Mouse (Mus musculus) E14TG2a.4 (cell line): ENCODE measurements at regions not wholly inside any gene's neighbourhood (a gene's known extent, or its start where the extent isn't known, plus 50 kb on each side); places are given as distances from the start of the nearest gene placed in this dataset.

ENCODE experiments used
- H3K27me3 ChIP-seq: 2 replicates; pipeline ENCODE4 v1.6.1; 2014; ENCODE audit warnings: low read length, control low read depth; ENCODE audit not compliant: insufficient read depth
- H3K36me3 ChIP-seq: 2 replicates; pipeline ENCODE4 v1.6.1; 2014; ENCODE audit warnings: low read length, control low read depth; ENCODE audit not compliant: insufficient read depth
- H3K4me1 ChIP-seq: replicated peaks from 2 replicates; pipeline ENCODE4 v1.6.1; 2014; ENCODE audit warnings: low read depth, low read length, control low read depth
- H3K4me3 ChIP-seq: replicated peaks from 2 replicates; pipeline ENCODE4 v1.5.1; 2014; ENCODE audit warnings: mild to moderate bottlenecking, low read length
- H3K9me3 ChIP-seq: 2 replicates; pipeline ENCODE4 v1.6.1; 2014; ENCODE audit warnings: low read length, control low read depth
- CTCF ChIP-seq: conservative IDR thresholded peaks from 2 replicates; pipeline ENCODE4 v1.5.1; 2014; ENCODE audit warnings: low read length
- NANOG ChIP-seq: IDR thresholded peaks from 2 replicates; pipeline ENCODE4 v1.6.1; 2014; ENCODE audit warnings: borderline replicate concordance, low read length, mixed read lengths
- POU5F1 ChIP-seq: IDR thresholded peaks from 2 replicates; pipeline ENCODE4 v1.6.1; 2014; ENCODE audit warnings: low read length, borderline replicate concordance

DNA sequence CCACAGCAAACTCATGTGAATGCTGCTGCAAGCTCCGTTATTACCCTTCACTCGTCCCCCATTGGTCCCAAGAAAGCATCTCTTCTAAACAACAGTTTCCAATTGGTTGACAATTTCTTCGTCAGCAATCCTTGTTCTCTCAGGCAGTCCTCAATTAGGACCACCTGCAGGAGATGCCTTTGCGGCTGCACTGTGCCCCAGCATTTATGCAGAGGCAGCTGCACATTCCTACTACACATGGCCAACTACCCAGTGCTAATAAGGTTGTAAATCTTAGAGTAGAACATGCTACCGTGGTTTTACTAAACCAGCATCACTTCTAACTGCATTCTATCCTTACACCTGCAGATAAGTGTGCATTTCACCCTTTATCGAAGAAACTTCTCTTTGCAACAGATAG lies 322.1 kb upstream of the Atp2b1 start:
- no peaks in the 10 kb centered on the region for H3K4me1 ChIP-seq
- 0 out of 2 replicates have a peak, but pooled peaks cover 5% of the 10 kb centered on the region for H3K27me3 ChIP-seq
- H3K9me3 ChIP-seq = no peaks in the 10 kb centered on the region
- no peak overlapping the region for H3K4me3 ChIP-seq
- TF ChIP-seq CTCF = no peak
- no peak for TF ChIP-seq NANOG
- no peak for TF ChIP-seq POU5F1
- no peaks in the 10 kb centered on the region for H3K36me3 ChIP-seq

DNA sequence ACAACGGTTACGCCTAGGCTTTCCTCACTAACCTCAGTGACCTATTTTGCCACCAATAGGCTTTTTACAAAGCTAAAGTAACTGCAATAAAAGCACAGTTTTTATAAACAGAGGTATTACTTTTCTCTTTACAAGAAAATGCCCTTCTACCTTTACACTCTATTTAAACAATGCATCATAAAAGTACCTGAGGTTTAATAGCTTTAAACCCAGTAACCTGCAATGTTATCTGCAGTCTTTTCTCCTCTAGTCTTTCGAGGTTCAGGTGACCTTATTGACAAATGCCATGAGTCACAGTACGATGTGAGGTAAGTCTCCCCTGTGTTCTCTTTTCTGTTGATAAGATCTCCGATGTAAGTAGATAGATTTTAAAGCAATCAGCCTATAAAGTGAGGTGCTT lies 320.3 kb upstream of the Atp2b1 start:
- TF ChIP-seq CTCF = no peak
- TF ChIP-seq POU5F1 = no peak
- no peak for TF ChIP-seq NANOG

DNA sequence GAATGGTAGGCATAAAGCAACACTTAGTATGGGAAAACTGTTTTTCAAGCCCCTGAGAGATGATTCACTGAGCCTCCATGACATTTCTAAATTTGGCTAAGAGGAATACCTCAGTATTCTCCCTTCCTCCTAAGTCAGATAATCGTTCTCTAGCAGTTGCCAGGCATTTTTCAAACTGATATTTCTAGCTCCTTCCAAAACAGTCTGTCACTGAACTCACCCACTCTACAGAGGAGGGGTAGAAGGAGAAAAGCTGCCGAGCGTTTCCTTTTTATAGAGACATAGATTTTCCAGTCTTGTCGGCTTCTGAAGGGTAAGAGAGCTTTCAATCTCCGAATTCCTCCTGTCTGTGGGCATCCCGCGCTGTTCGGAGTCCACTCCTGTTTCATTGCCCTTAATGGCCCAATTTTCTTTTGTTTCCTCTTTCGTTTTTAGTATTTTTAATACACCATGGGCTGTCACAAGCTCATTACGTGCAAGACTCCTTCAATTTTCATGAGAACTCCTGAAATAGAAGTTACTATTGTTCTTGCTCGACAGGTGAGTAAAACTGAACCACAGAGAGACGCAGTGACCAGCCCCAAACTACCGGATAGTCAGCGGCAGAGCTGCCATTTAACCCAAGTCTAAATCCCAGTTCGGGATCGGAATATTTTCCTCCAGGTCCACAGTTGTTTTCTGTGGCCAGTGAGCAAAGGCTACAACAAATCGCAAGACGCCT lies 305.8 kb upstream of the Atp2b1 start:
- H3K36me3 ChIP-seq = no peaks in the 10 kb centered on the region
- H3K4me1 ChIP-seq = no peaks in the 10 kb centered on the region
- H3K27me3 ChIP-seq = no peaks in the 10 kb centered on the region
- H3K9me3 ChIP-seq = no peaks in the 10 kb centered on the region
- no peak overlapping the region for H3K4me3 ChIP-seq
- TF ChIP-seq POU5F1 = no peak
- no peak for TF ChIP-seq NANOG
- no peak for TF ChIP-seq CTCF

More for the DNA sequence above, 320.3 kb upstream of the Atp2b1 start:
- Histone ChIP-seq H3K27me3 (0 out of 2 replicates have a peak, but pooled peaks cover 5% of the 10 kb centered on the region), H3K36me3 (no peaks in the 10 kb centered on the region), H3K4me1 (no peaks in the 10 kb centered on the region), H3K9me3 (no peaks in the 10 kb centered on the region), H3K4me3 (no peak overlapping the region)

DNA sequence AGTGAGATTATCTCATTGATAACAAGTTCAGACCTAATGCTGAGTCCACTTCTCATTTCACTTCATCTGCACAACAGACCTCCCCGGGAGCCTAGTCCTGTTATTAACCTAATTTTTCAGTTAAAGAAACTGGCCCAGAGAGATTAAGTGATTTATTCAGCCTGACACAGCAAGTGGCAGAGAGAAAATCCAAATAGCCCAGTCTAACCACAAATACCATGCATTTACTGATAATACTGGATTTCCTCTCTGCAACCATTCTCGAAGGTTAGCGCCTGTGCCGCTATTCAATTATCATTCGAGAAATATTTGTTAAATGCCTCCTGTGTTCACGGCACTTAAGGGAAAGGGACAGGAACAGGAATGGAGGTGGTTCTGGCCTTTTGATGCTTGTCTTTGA lies 303.5 kb upstream of the Atp2b1 start:
- no peaks in the 10 kb centered on the region for H3K36me3 ChIP-seq
- H3K27me3 ChIP-seq = no peaks in the 10 kb centered on the region
- H3K4me1 ChIP-seq = no peaks in the 10 kb centered on the region
- no peaks in the 10 kb centered on the region for H3K9me3 ChIP-seq
- H3K4me3 ChIP-seq = no peak overlapping the region
- no peak for TF ChIP-seq POU5F1
- no peak for TF ChIP-seq NANOG
- no peak for TF ChIP-seq CTCF

DNA sequence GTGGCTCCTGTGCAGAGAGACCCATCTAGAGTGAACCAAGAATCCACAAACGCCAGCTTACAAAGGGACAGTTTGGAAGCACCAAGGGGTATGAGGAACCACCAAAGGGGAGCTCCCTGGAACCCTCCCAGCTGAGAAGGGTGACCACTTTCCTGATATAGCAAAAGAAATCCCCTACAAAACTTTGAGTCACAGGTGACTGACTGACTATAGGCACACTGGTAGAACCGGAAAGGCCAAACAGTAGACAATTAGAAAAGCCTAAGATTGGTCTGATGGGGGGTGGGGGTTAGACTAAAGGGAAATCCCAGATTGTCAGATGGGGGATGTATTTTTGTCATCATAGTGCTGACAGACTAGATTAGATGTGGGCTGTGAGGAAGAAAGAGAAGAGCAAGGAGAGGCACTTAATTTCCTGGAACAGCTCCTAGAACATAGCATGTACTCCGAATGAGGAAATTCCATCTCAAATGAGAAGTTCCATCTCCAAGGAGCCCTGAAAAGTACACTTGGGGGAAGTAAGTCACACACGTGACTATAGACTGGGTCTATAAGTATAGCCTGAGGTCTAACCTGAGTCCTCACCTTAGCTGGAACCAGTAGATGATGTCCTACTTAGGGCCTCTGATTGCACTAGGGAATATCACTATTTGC lies 302.4 kb upstream of the Atp2b1 start:
- TF ChIP-seq CTCF (no peak), NANOG (no peak), POU5F1 (no peak)
- no peaks in the 10 kb centered on the region for H3K36me3 ChIP-seq
- no peak overlapping the region for H3K4me3 ChIP-seq
- H3K27me3 ChIP-seq = no peaks in the 10 kb centered on the region
- H3K4me1 ChIP-seq = no peaks in the 10 kb centered on the region
- no peaks in the 10 kb centered on the region for H3K9me3 ChIP-seq

DNA sequence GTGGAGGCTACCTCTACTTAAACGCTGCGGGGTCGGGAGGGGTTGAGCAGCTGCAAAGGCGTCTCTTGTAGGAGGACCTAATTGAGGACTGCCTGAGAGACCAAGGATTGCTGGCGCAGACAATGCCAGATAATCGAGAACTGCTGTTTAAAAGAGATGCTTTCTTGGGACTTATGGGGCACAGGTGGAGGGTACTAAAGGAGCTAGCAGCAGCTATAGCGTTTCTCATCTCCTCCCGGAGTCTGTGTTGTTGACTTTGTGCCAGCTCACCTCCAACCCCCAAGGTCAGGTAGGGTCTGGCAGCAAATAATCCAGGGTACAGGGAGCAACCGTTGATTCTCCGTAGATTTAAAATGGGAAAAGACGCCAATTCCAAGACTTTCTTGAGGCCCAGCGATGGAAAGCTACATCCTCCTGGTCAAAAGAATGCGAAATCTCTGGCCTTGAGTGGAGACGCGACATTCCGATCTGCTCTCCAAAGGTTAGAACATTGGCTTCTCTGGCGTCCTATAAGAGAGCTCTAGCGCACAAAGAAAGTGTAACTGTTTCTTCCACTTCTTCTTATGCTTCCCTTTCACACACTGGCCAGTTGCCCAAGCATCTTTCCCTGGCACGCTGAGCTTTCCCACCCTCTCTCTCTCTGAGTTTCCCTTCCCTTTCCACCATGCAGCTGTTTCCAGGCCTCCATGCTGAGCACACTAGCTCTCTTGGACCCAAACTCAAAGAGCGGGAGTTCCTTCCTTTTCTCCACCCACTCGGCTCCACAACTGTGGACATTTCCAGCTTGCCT lies 295.3 kb upstream of the Atp2b1 start:
- H3K27me3 ChIP-seq = no peaks in the 10 kb centered on the region

DNA sequence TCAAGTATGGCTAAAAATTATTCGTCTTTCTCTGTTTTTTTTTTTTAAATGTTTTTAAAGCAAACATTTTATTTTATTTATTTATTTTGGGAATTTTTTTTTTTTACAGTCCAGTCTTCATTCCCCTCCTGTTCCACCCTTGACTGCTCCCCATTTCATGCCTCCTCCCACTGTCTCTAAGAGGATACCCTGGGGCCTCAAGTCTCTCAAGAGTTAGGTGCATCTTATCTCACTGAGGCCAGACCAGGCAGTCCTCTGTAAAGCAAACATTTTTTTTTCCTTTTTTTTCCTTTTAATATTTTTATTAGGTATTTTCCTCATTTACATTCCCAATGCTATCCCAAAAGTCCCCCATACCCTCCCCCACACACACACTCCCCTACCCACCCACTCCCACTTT lies 290.1 kb upstream of the Atp2b1 start:
- Histone ChIP-seq H3K9me3 (no peaks in the 10 kb centered on the region), H3K4me1 (no peaks in the 10 kb centered on the region), H3K36me3 (no peaks in the 10 kb centered on the region), H3K4me3 (no peak overlapping the region), H3K27me3 (no peaks in the 10 kb centered on the region)
- no peak for TF ChIP-seq CTCF
- TF ChIP-seq POU5F1 = no peak
- TF ChIP-seq NANOG = no peak

More for the DNA sequence above, 295.3 kb upstream of the Atp2b1 start:
- TF ChIP-seq NANOG (no peak), CTCF (no peak), POU5F1 (no peak)
- H3K36me3 ChIP-seq = no peaks in the 10 kb centered on the region
- H3K4me1 ChIP-seq = no peaks in the 10 kb centered on the region
- H3K9me3 ChIP-seq = no peaks in the 10 kb centered on the region
- no peak overlapping the region for H3K4me3 ChIP-seq

DNA sequence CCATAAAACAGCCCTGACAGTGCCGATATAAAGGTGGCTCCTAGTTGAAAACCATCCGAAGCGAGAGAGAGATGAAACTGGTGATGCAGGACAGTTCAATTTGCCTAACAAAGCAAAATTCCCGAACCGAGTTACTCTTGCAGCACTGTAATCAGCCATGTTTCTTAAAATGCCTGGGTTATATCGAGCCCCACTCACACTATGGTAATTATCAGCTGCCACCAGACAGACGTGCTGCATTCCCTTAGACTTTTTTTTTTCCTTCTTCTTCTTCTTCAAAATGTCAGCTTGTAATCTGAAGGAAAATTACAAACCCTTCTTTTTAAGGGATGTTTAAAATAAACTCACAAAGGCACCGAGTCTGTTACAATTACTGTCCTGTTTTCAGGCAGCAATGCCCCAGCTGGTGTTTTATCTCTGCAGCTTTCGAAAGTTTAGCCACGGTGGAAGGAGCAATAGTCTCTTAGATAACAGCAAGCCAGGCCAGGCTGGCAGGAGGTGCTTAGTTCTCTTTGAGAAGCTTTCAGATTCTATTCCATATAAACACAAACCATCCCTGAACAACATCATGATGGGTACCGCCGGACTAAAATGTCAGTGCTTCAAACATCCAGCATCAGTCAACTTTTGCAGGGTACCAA lies 289.4 kb upstream of the Atp2b1 start:
- H3K4me1 ChIP-seq = no peaks in the 10 kb centered on the region
- TF ChIP-seq CTCF (no peak), POU5F1 (no peak), NANOG (no peak)
- H3K27me3 ChIP-seq = no peaks in the 10 kb centered on the region
- no peaks in the 10 kb centered on the region for H3K9me3 ChIP-seq
- no peak overlapping the region for H3K4me3 ChIP-seq
- H3K36me3 ChIP-seq = no peaks in the 10 kb centered on the region
